Comparison of ENCODE assay signal across 22 mouse cellular contexts in genomic region chr10:89720796-89721195, GRCm38 (mm10). TPM values are rescaled to one million over a fixed set of nuclear protein-coding genes. Genes with fewer than 3 reads are reported as not detected.
DNase-seq lines count a peak whose midpoint lies in the region; ATAC-seq lines count a peak whose summit lies in the region.
"Had no signal": no experiment of that assay in that cellular context is flagged by ENCODE, and none has a peak within 500 bp of the region (broad histone marks: within the 10 kb centered on the region; RNA-seq: fewer than 3 reads in every experiment).

No protein-coding gene starts in this region.

- H3K27me3 ChIP-seq in heart, embryonic 16.5 days (ENCODE audit: control insufficient read depth, insufficient read depth, low read length) = no peaks in the 10 kb centered on the region
- no peaks in the 10 kb centered on the region for H3K27me3 ChIP-seq in heart, embryonic 10.5 days (ENCODE audit: insufficient read depth, poor library complexity, severe bottlenecking)
- H3K27me3 ChIP-seq: CH12.LX; forebrain, embryonic 13.5 days; limb, embryonic 15.5 days; neural tube, embryonic 15.5 days had no signal

- H3K9me3 ChIP-seq in heart, embryonic 16.5 days (replicated peaks; ENCODE audit: control insufficient read depth, low read length) = no peaks in the 10 kb centered on the region
- H3K9me3 ChIP-seq in heart, embryonic 10.5 days = no peaks in the 10 kb centered on the region
- H3K9me3 ChIP-seq: forebrain, embryonic 13.5 days; hindbrain, embryonic 10.5 days; limb, embryonic 15.5 days; neural tube, embryonic 15.5 days had no signal

- H3K27ac ChIP-seq in heart, embryonic 16.5 days (ENCODE audit: low read length) = peak overlapping the region; percentile 29; the same call in 1 of the 2 replicates
- no peak overlapping the region for H3K27ac ChIP-seq in heart, embryonic 10.5 days
- H3K27ac ChIP-seq: forebrain, embryonic 13.5 days; hindbrain, embryonic 10.5 days; limb, embryonic 15.5 days; neural tube, embryonic 15.5 days had no signal

- no peak overlapping the region for H3K4me2 ChIP-seq in heart, embryonic 16.5 days (ENCODE audit: low read depth, low read length)
- H3K4me2 ChIP-seq: forebrain, embryonic 13.5 days; limb, embryonic 15.5 days; midbrain, embryonic 11.5 days; neural tube, embryonic 15.5 days had no signal

- H3K9ac ChIP-seq in heart, embryonic 16.5 days (ENCODE audit: low read length) = no peak overlapping the region
- H3K9ac ChIP-seq: forebrain, embryonic 13.5 days; limb, embryonic 15.5 days; neural tube, embryonic 15.5 days had no signal

- ATAC-seq in heart, embryonic 16.5 days (replicated peaks; ENCODE audit: extremely low read depth, insufficient read depth, low FRiP score) = no peak
- ATAC-seq: forebrain, embryonic 13.5 days; inflammation-experienced regulatory T-cells, adult 6 months had no signal

- peaks cover 24% of the 10 kb centered on the region for H3K36me3 ChIP-seq in heart, embryonic 16.5 days (ENCODE audit: control insufficient read depth, insufficient read depth)
- H3K36me3 ChIP-seq in heart, embryonic 10.5 days = peaks cover 47% of the 10 kb centered on the region

- H3K4me1 ChIP-seq in heart, embryonic 16.5 days (ENCODE audit: control insufficient read depth, insufficient read depth, low read length) = no peaks in the 10 kb centered on the region
- H3K4me1 ChIP-seq in heart, embryonic 10.5 days = no peaks in the 10 kb centered on the region
- H3K4me1 ChIP-seq: forebrain, embryonic 13.5 days; hindbrain, embryonic 10.5 days; limb, embryonic 15.5 days; neural tube, embryonic 15.5 days had no signal

- H3K4me3 ChIP-seq in heart, embryonic 16.5 days (ENCODE audit: low read length) = no peak overlapping the region
- H3K4me3 ChIP-seq in heart, embryonic 10.5 days = no peak overlapping the region
- H3K4me3 ChIP-seq: forebrain, embryonic 13.5 days; hindbrain, embryonic 10.5 days; limb, embryonic 15.5 days; neural tube, embryonic 15.5 days had no signal

- WGBS in heart, embryonic 16.5 days = 71% methylated on average over 3 of the region's 3 CpGs
- 92% methylated on average over 3 of the region's 3 CpGs for WGBS in heart, embryonic 10.5 days

- DNase-seq in adrenal gland, adult 2 months = peak; percentile 85
- no peak for DNase-seq in adrenal gland, adult 18-20 months (ENCODE audit: low spot score in 2 of 2)
- DNase-seq in heart, embryonic 10.5 days (ENCODE audit: low spot score) = no peak
- peak; percentile 50 for DNase-seq in testis, postnatal 14 days (ENCODE audit: low spot score)
- no peak for DNase-seq in testis, postnatal 10 days (ENCODE audit: low spot score)
- no peak for DNase-seq in cerebellum, postnatal 36 days
- DNase-seq in layer of hippocampus, adult 11-12 months (ENCODE audit: low spot score) = no peak
- DNase-seq: cerebellum, adult 9-10 months; embryo, embryonic 11 days; layer of hippocampus, adult 9-11 months; lung, adult 2 months; lung, postnatal 4 days; right cerebral cortex, postnatal 4 days; thymus, adult 2 months had no signal

RNA-seq across cellular contexts. Expression of gene Actr6, which starts 11.3 kb away (rescaled TPM):
- total RNA-seq in adrenal gland, adult 2 months (2021) = 10 to 100 TPM; 15.4 to 21.3 TPM
- polyA plus RNA-seq in adrenal gland, adult 2 months (2012; rRNA removed) = 0.42 and 0.90 TPM in 2 replicates
- 10 to 100 TPM; 18.5 to 21.8 TPM for total RNA-seq in adrenal gland, adult 18-20 months (2021)
- polyA plus RNA-seq in heart, embryonic 16.5 days (2015; fragmentation: Nextera tagmentation; extraction: Ambion mirVana) = 19.0 and 29.6 TPM in 2 replicates
- 25.6 and 28.0 TPM in 2 replicates for polyA plus RNA-seq in heart, embryonic 10.5 days (2016; fragmentation: Nextera tagmentation; extraction: Ambion mirVana)

RNA-seq across cellular contexts. Expression of gene Uhrf1bp1l, which starts 24.0 kb away (rescaled TPM):
- 10 to 100 TPM; 71.5 to 80.9 TPM for total RNA-seq in adrenal gland, adult 2 months (2021)
- 11.9 and 14.6 TPM in 2 replicates for polyA plus RNA-seq in adrenal gland, adult 2 months (2012; rRNA removed)
- total RNA-seq in adrenal gland, adult 18-20 months (2021) = 10 to 100 TPM; 57.3 to 75.8 TPM
- 19.9 and 22.9 TPM in 2 replicates for polyA plus RNA-seq in heart, embryonic 16.5 days (2015; fragmentation: Nextera tagmentation; extraction: Ambion mirVana)
- 23.8 and 26.4 TPM in 2 replicates for polyA plus RNA-seq in heart, embryonic 10.5 days (2016; fragmentation: Nextera tagmentation; extraction: Ambion mirVana)

RNA-seq across cellular contexts. Expression of gene Scyl2, which starts 34.7 kb away (rescaled TPM):
- total RNA-seq in adrenal gland, adult 2 months (2021) = 10 to 100 TPM; 36.6 to 57.4 TPM
- polyA plus RNA-seq in adrenal gland, adult 2 months (2012; rRNA removed) = 11.1 and 13.3 TPM in 2 replicates
- 10 to 100 TPM; 42.9 to 51.9 TPM for total RNA-seq in adrenal gland, adult 18-20 months (2021)
- 4.1 and 4.4 TPM in 2 replicates for polyA plus RNA-seq in heart, embryonic 16.5 days (2015; fragmentation: Nextera tagmentation; extraction: Ambion mirVana)
- 5.9 and 6.2 TPM in 2 replicates for polyA plus RNA-seq in heart, embryonic 10.5 days (2016; fragmentation: Nextera tagmentation; extraction: Ambion mirVana)

Comparison
In these comparisons a context has a peak if more than half of its experiments do, and no peak if none do; other contexts are left out.
1. DNase-seq: peak in adrenal gland, adult 2 months (single experiment) and testis, postnatal 14 days (single experiment); none in adrenal gland, adult 18-20 months (0 of 2), heart, embryonic 10.5 days (single experiment), testis, postnatal 10 days (single experiment), cerebellum, postnatal 36 days (0 of 2) and layer of hippocampus, adult 11-12 months (single experiment).
2. RNA of gene Actr6, which starts 11.3 kb away (polyA plus RNA-seq): 19.0 to 29.6 TPM in heart, embryonic 16.5 days and 25.6 to 28.0 TPM in heart, embryonic 10.5 days; 0.42 to 0.90 TPM in adrenal gland, adult 2 months; every median in the first group is over 10 times any median in the second.